Mouse (Mus musculus) Patski (cell line): ENCODE measurements around the gene Wfdc10. TPM values are rescaled to one million over a fixed set of nuclear protein-coding genes. Genes with fewer than 3 reads are reported as not detected.

Experiments
- ATAC-seq: fragments of 100-300 bp; one replicate; pipeline ENCODE4 v1.8.0; 2021
- CTCF ChIA-PET: fragments of 350-600 bp; sonication (Branson Sonifier 250); formaldehyde crosslinking; loops from one replicate; lab custom pipeline; 2022; ENCODE audit warnings: inconsistent platforms; lab: Charles Lee
- POLR2A ChIA-PET: fragments of 350-600 bp; sonication (Branson Sonifier 250); formaldehyde crosslinking; loops from one replicate; lab custom pipeline; 2022; ENCODE audit warnings: antibody characterized with exemption, inconsistent platforms; lab: Charles Lee
- DNase-seq: peaks from one replicate; pipeline ENCODE4 v3.0.0-alpha.2; 2011; ENCODE audit warnings: low read depth, low spot score
- H3K27me3 ChIP-seq: fragments of 371-371 bp; one replicate; pipeline ENCODE4 v1.5.1; 2021
- CTCF ChIP-seq: fragments of 100-300 bp; IDR thresholded peaks from one replicate; pipeline ENCODE4 v1.5.1; 2021
- in situ Hi-C: fragments of 300-500 bp; cut with MboI; formaldehyde crosslinking; loops from 3 replicates; pipeline ENCODE4 v1.11.1; 2018; ENCODE audit warnings: low pct_unique_long_range_greater_than_20kb, mixed read lengths
- polyA plus RNA-seq: library from polyadenylated mRNA; unstranded; gene quantifications from one replicate; pipeline ENCODE4 v1.2.3, GENCODE M21; 2021

Wfdc10 gene
- polyA plus RNA-seq, 1 experiment from 2014 or later, result not detected

- no peak for TF ChIP-seq CTCF
- H3K27me3 ChIP-seq, result peaks cover 4% of the 10 kb centered on the region
- CTCF ChIA-PET, result interaction anchor here (1.3 kb wide), 1 partner anchor 18 kb away, joined by 3 read pairs; no protein-coding TSS in a partner anchor
- in situ Hi-C loops, result no loop called here
- POLR2A ChIA-PET, result no interaction called here
- ATAC-seq, result no peak
- no peak for DNase-seq
Observed at GRCm38 (mm10) chr2:164664851-164665250, 9.0 kb downstream of the Wfdc10 start.

- no peak for TF ChIP-seq CTCF
- ATAC-seq (no peak), DNase-seq (no peak)
- H3K27me3 ChIP-seq, result peaks cover 4% of the 10 kb centered on the region
- POLR2A ChIA-PET, result no interaction called here
- in situ Hi-C loops, result no loop called here
- CTCF ChIA-PET, result no interaction called here
Observed at GRCm38 (mm10) chr2:164670261-164670660, 14.4 kb downstream of the Wfdc10 start.

- TF ChIP-seq CTCF, result no peak
- DNase-seq (no peak), ATAC-seq (no peak)
- H3K27me3 ChIP-seq, result peaks cover 4% of the 10 kb centered on the region
- CTCF ChIA-PET, result no interaction called here
- POLR2A ChIA-PET, result no interaction called here
- in situ Hi-C loops, result no loop called here
Observed at GRCm38 (mm10) chr2:164670938-164671337, 15.1 kb downstream of the Wfdc10 start.

GRCm38 (mm10) chr2:164673987-164674386 lies 18.1 kb downstream of the Wfdc10 start, which contains the start of gene Wfdc11:
Wfdc11 (minus strand) TSS chr2:164674087.
- no peaks in the 10 kb centered on the region for H3K27me3 ChIP-seq
- DNase-seq, result no peak
- ChIA-PET CTCF (no interaction called here), POLR2A (no interaction called here)
- ATAC-seq, result no peak
- no peak for TF ChIP-seq CTCF
- in situ Hi-C loops, result no loop called here

- TF ChIP-seq CTCF, result peak; percentile 35
- in situ Hi-C loops, result no loop called here
- no peak for DNase-seq
- CTCF ChIA-PET, result no interaction called here
- POLR2A ChIA-PET, result no interaction called here
- no peaks in the 10 kb centered on the region for H3K27me3 ChIP-seq
- ATAC-seq, result no peak
Observed at GRCm38 (mm10) chr2:164676103-164676502, 20.3 kb downstream of the Wfdc10 start.

GRCm38 (mm10) chr2:164676916-164677685 lies 21.3 kb downstream of the Wfdc10 start:
- DNase-seq, result no peak
- TF ChIP-seq CTCF, result no peak
- ChIA-PET CTCF (interaction anchor here (0.7 to 1.2 kb wide), 2 partner anchors 54 to 85 kb away, joined by 3 read pairs; no protein-coding TSS in a partner anchor), POLR2A (no interaction called here)
- ATAC-seq, result no peak
- no peaks in the 10 kb centered on the region for H3K27me3 ChIP-seq
- in situ Hi-C loops, result no loop called here

GRCm38 (mm10) chr2:164678848-164679625 lies 23.2 kb downstream of the Wfdc10 start:
- peak; percentile 54 for TF ChIP-seq CTCF
- ChIA-PET CTCF (no interaction called here), POLR2A (no interaction called here)
- in situ Hi-C loops, result no loop called here
- DNase-seq (no peak), ATAC-seq (no peak)
- H3K27me3 ChIP-seq, result no peaks in the 10 kb centered on the region

- TF ChIP-seq CTCF, result no peak
- DNase-seq (no peak), ATAC-seq (no peak)
- in situ Hi-C loops, result loop anchor here (5.0 kb wide), 1 partner anchor 47 kb away; no protein-coding TSS in a partner anchor
- H3K27me3 ChIP-seq, result no peaks in the 10 kb centered on the region
- POLR2A ChIA-PET, result no interaction called here
- CTCF ChIA-PET, result no interaction called here
Observed at GRCm38 (mm10) chr2:164679906-164680305, 24.1 kb downstream of the Wfdc10 start.

- no peak for DNase-seq
- TF ChIP-seq CTCF, result no peak
- ChIA-PET CTCF (interaction anchor here (1.3 kb wide), 1 partner anchor 93 kb away, joined by 4 read pairs; no protein-coding TSS in a partner anchor), POLR2A (no interaction called here)
- in situ Hi-C loops, result loop anchor here (5.0 kb wide), 1 partner anchor 42 kb away; no protein-coding TSS in a partner anchor
- no peaks in the 10 kb centered on the region for H3K27me3 ChIP-seq
- no peak for ATAC-seq
Observed at GRCm38 (mm10) chr2:164684807-164685206, 29.0 kb downstream of the Wfdc10 start, which contains the start of gene Wfdc13. Wfdc13 (plus strand) TSS chr2:164685107.

- in situ Hi-C loops, result no loop called here
- TF ChIP-seq CTCF, result no peak
- POLR2A ChIA-PET, result interaction anchor here (0.5 kb wide), 1 partner anchor 27 kb away, joined by 5 read pairs; no protein-coding TSS in a partner anchor
- CTCF ChIA-PET, result interaction anchor here (1.0 to 2.1 kb wide), 5 partner anchors 9 to 106 kb away, joined by 3 to 7 read pairs (median 3); no protein-coding TSS in a partner anchor
- H3K27me3 ChIP-seq, result peaks cover 34% of the 10 kb centered on the region
- ATAC-seq (no peak), DNase-seq (no peak)
Observed at GRCm38 (mm10) chr2:164698201-164698600, 42.4 kb downstream of the Wfdc10 start, which contains the start of gene Spint4. Spint4 (plus strand) TSS chr2:164698501.
